Mouse (Mus musculus) fat pad, adult 2 months (tissue): Measurements from ENCODE around the gene Rap2a.

Experiments
- DNase-seq: peaks from one replicate; pipeline ENCODE4 v3.0.0-alpha.2; 2011; ENCODE audit warnings: low read depth, low spot score; ENCODE audit errors: extremely low read depth

Rap2a gene

GRCm38 (mm10) chr14:120499096-120499495 is 20.9 kb downstream of the Rap2a start:
- DNase-seq = no peak

GRCm38 (mm10) chr14:120499601-120500000 is 21.4 kb downstream of the Rap2a start:
- DNase-seq = no peak

- no peak for DNase-seq
Observed at GRCm38 (mm10) chr14:120500021-120500560, 21.8 kb downstream of the Rap2a start.

GRCm38 (mm10) chr14:120500791-120501190 is 22.5 kb downstream of the Rap2a start:
- no peak for DNase-seq

GRCm38 (mm10) chr14:120503641-120504040 is 25.4 kb downstream of the Rap2a start:
- DNase-seq = no peak

- DNase-seq = no peak
Observed at GRCm38 (mm10) chr14:120504423-120504822, 26.2 kb downstream of the Rap2a start.

GRCm38 (mm10) chr14:120504928-120505461 is 26.8 kb downstream of the Rap2a start:
- DNase-seq = no peak

- no peak for DNase-seq
Observed at GRCm38 (mm10) chr14:120505918-120506317, 27.7 kb downstream of the Rap2a start.

- DNase-seq = no peak
Observed at GRCm38 (mm10) chr14:120507516-120507915, 29.3 kb downstream of the Rap2a start.

- no peak for DNase-seq
Observed at GRCm38 (mm10) chr14:120508566-120509365, 30.5 kb downstream of the Rap2a start.

GRCm38 (mm10) chr14:120509366-120509640 is 31.1 kb downstream of the Rap2a start:
- DNase-seq = no peak

GRCm38 (mm10) chr14:120511821-120512220 is 33.6 kb downstream of the Rap2a start:
- DNase-seq = no peak

- DNase-seq = peak; percentile 80
Observed at GRCm38 (mm10) chr14:120514821-120515271, 36.6 kb downstream of the Rap2a start.

- peak; percentile 49 for DNase-seq
Observed at GRCm38 (mm10) chr14:120515376-120515775, 37.1 kb downstream of the Rap2a start.

GRCm38 (mm10) chr14:120518706-120519105 is 40.5 kb downstream of the Rap2a start:
- DNase-seq = no peak

- no peak for DNase-seq
Observed at GRCm38 (mm10) chr14:120519921-120520320, 41.7 kb downstream of the Rap2a start.

- no peak for DNase-seq
Observed at GRCm38 (mm10) chr14:120520843-120521242, 42.6 kb downstream of the Rap2a start.

GRCm38 (mm10) chr14:120523296-120523695 is 45.1 kb downstream of the Rap2a start:
- peak; percentile 93 for DNase-seq

- DNase-seq = no peak
Observed at GRCm38 (mm10) chr14:120525644-120526043, 47.4 kb downstream of the Rap2a start.

GRCm38 (mm10) chr14:120533301-120533700 is 55.1 kb downstream of the Rap2a start:
- DNase-seq = no peak

GRCm38 (mm10) chr14:120534841-120535271 is 56.6 kb downstream of the Rap2a start:
- DNase-seq = no peak

- DNase-seq = no peak
Observed at GRCm38 (mm10) chr14:120535446-120535845, 57.2 kb downstream of the Rap2a start.
